Mouse (Mus musculus): Measurements from ENCODE around the gene Scgb3a1. TPM values are rescaled to one million over a fixed set of nuclear protein-coding genes. Genes with fewer than 3 reads are reported as not detected.

Scgb3a1 gene
- 0.19 and 0.26 TPM in 2 replicates for polyA plus RNA-seq (2012; rRNA removed)

GRCm38 (mm10) chr11:49663310-49663709, at the start of gene Scgb3a1:
Scgb3a1 (plus strand) TSS chr11:49663610.
- no peak for DNase-seq (ENCODE audit: low spot score)

GRCm38 (mm10) chr11:49615856-49616725, 47.3 kb upstream of the Scgb3a1 start:
- no peak for DNase-seq (ENCODE audit: low spot score)

- no peak for DNase-seq (ENCODE audit: low spot score)
Observed at GRCm38 (mm10) chr11:49618476-49618875, 44.9 kb upstream of the Scgb3a1 start.

- no peak for DNase-seq (ENCODE audit: low spot score)
Observed at GRCm38 (mm10) chr11:49621953-49622352, 41.5 kb upstream of the Scgb3a1 start.

GRCm38 (mm10) chr11:49624156-49624555, 39.3 kb upstream of the Scgb3a1 start:
- no peak for DNase-seq (ENCODE audit: low spot score)

- no peak for DNase-seq (ENCODE audit: low spot score)
Observed at GRCm38 (mm10) chr11:49625863-49626262, 37.5 kb upstream of the Scgb3a1 start.

GRCm38 (mm10) chr11:49626748-49627147, 36.7 kb upstream of the Scgb3a1 start:
- DNase-seq (ENCODE audit: low spot score): no peak

- DNase-seq (ENCODE audit: low spot score): no peak
Observed at GRCm38 (mm10) chr11:49631154-49631553, 32.3 kb upstream of the Scgb3a1 start.

- DNase-seq (ENCODE audit: low spot score): no peak
Observed at GRCm38 (mm10) chr11:49632256-49632655, 31.2 kb upstream of the Scgb3a1 start.

- DNase-seq (ENCODE audit: low spot score): no peak
Observed at GRCm38 (mm10) chr11:49634101-49634500, 29.3 kb upstream of the Scgb3a1 start.

GRCm38 (mm10) chr11:49635671-49636070, 27.7 kb upstream of the Scgb3a1 start:
- no peak for DNase-seq (ENCODE audit: low spot score)

GRCm38 (mm10) chr11:49636449-49636848, 27.0 kb upstream of the Scgb3a1 start:
- DNase-seq (ENCODE audit: low spot score): no peak

- no peak for DNase-seq (ENCODE audit: low spot score)
Observed at GRCm38 (mm10) chr11:49645677-49646076, 17.7 kb upstream of the Scgb3a1 start.

- peak; percentile 16 for DNase-seq (ENCODE audit: low spot score)
Observed at GRCm38 (mm10) chr11:49650113-49650993, 13.1 kb upstream of the Scgb3a1 start.

- peak; percentile 17 for DNase-seq (ENCODE audit: low spot score)
Observed at GRCm38 (mm10) chr11:49650994-49651761, 12.2 kb upstream of the Scgb3a1 start.

- peak; percentile 2 for DNase-seq (ENCODE audit: low spot score)
Observed at GRCm38 (mm10) chr11:49651762-49652322, 11.6 kb upstream of the Scgb3a1 start.

GRCm38 (mm10) chr11:49652401-49653078, 10.9 kb upstream of the Scgb3a1 start:
- peak; percentile 71 for DNase-seq (ENCODE audit: low spot score)

- DNase-seq (ENCODE audit: low spot score): peak; percentile 15
Observed at GRCm38 (mm10) chr11:49653079-49653408, 10.4 kb upstream of the Scgb3a1 start.

GRCm38 (mm10) chr11:49654651-49655050, 8.8 kb upstream of the Scgb3a1 start:
- DNase-seq (ENCODE audit: low spot score): peak; percentile 12

GRCm38 (mm10) chr11:49655501-49655900, 7.9 kb upstream of the Scgb3a1 start:
- DNase-seq (ENCODE audit: low spot score): peak; percentile 6

- no peak for DNase-seq (ENCODE audit: low spot score)
Observed at GRCm38 (mm10) chr11:49658065-49658464, 5.3 kb upstream of the Scgb3a1 start.

Measured in urinary bladder, adult 2 months (tissue).